Mouse (Mus musculus) cerebellum, postnatal 14 days (tissue): ENCODE data around the gene Chchd2.
"Not testable (repeated sequence)": the region's sequence is repeated elsewhere in the genome, so short reads cannot be mapped to it uniquely, and the experiment has no call there.

ENCODE experiments used
- DNase-seq, 2 experiments: peaks; one replicate each; pipeline ENCODE4 v3.0.0; 2021; ENCODE audit warnings: mixed read lengths in 2 of 2

The Chchd2 gene

GRCm38 (mm10) chr5:129886911-129887636 is at the start of gene Chchd2:
Chchd2 (minus strand) TSS chr5:129887470.
- peak; percentile 92 to 96 for DNase-seq

GRCm38 (mm10) chr5:129936941-129937340 is 49.7 kb upstream of the Chchd2 start:
- DNase-seq, result no peak

GRCm38 (mm10) chr5:129929924-129930855 is 42.9 kb upstream of the Chchd2 start:
- no peak for DNase-seq

DNA sequence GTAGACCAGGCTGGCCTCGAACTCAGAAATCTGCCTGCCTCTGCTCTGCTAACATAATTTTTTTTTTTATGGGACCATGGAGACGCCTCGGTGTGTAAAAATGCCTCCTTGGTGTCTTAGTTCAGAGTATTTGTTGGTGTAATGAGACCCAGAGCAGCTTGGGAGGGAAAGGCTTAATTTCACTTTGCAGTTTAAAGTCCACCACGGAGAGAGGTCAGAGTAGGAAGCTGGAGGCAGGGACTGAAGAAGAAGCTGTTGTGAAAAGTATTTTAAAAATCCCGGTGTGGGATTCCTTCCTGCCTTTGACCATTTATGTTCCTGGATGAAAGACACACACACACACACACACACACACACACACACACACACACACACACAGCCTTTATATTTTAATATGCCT is 38.7 kb upstream of the Chchd2 start:
- DNase-seq, result no peak

DNA sequence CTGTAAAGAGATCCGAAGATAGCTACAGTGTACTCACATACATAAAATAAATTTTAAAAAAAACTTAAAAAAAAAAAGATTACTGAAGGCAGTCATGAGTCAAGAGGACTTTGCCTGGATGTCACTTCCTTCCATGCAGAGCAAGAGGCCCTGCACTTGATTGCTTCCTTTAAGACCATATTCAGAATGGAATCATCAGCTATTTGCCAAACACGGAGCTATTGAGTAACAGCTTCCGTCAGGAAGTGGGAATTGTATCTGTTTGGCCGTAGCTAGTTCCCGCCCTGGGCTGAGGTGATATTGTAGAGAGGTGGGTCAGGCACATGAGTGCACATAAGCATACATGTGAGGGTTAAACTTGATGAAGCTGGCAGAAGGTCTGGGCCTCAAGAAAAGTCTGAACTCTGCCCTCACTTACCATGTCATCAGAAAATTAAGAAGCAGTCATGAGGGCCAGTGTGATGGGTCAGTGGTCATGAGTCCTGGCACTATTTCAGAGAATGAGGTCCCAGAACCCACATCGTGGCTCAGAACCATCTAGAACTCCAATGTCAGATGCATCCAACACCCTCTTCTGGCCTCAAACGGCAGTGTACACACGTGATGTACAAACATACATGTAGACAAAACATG is 37.7 kb upstream of the Chchd2 start:
- no peak for DNase-seq

DNA sequence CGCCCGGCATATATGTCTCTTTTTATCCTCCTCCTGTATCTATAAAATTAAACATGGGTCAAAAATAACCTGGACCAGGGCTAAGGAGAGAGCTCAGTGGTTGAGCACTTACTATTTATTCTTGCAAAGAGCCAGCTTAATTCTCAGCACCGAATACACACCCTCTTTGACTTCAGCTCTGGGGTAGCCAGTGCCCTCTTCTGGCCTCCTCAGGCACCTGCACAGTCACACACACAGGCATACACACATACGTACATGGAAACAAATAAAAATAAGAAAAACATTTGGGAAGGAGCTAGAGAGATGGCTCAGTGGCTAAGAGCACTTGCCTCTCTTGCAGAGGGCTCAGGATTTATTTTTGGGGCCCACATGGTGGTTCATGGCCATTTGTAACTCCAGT is 34.7 kb upstream of the Chchd2 start:
- DNase-seq, result no peak

GRCm38 (mm10) chr5:129919320-129919719 is 32.0 kb upstream of the Chchd2 start:
- DNase-seq, result no peak

DNA sequence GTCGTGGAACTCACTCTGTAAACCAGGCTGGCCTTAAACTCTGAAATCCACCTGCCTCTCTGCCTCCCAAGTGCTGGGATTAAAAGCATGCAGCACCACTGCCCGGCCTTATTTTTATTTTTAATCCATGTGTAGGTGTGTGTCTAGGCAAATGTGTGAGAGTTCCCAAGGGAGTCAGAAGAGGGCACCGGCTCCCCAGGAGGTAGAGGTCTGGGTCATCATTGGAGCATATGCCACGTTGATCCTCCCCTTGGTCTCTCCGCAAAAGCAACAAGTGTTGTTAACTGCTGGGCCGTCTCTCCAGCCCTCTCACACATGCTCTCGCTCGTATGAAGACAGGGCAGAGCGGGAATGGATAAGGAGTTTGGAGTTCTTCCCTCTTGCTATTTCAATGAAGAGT is 31.5 kb upstream of the Chchd2 start:
- no peak for DNase-seq

DNA sequence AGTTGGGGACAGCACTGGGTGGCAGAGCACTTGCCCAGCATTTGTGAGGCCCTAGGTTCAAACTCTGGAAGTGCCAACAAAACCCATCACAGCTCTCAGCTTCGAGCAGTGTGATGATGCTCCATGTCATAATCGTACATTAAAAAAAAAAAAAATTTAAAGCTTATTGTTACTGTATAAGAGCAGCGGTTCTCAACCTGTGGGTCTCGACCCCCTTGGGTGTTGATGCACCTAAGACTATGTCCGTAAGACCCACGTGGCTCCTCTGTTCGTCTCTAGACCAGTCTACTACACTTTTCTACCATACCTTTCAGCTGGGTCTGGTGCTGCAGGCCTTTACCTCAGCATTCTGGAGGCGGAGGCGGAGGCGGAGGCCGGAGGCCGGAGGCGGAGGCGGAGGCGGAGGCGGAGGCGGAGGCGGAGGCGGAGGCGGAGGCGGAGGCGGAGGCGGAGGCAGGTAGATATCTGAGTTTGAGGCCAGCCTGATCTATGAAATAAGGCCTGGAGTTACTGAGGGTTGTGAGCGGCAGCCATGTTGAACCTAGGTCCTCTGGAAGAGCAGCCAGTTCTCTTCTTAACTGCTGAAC is 30.9 kb upstream of the Chchd2 start:
- DNase-seq, result no peak

GRCm38 (mm10) chr5:129915491-129915890 is 28.2 kb upstream of the Chchd2 start:
- not testable (repeated sequence) for DNase-seq

GRCm38 (mm10) chr5:129914024-129914423 is 26.8 kb upstream of the Chchd2 start:
- peak; percentile 27 to 35 for DNase-seq

GRCm38 (mm10) chr5:129909591-129909990 is 22.3 kb upstream of the Chchd2 start:
- no peak for DNase-seq

DNA sequence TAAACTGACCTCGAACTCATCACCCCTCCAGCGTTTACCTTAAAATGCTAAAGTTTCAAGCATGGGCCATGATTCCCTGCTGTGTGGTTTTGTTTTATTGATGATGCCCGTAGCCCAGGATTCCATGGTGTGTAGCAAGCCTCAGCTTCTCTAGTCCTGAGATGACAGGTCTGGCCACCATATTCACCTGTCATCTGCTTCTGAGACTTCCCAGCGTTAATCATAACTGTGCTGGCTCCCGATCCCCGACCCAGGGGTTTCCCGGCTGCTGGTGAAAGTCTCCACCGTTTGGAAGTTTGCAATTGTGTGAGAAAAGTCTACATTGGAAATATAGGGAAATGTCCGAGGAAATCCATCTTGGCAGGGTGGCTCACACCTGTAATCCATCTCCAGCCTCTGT is 21.9 kb upstream of the Chchd2 start:
- DNase-seq, result no peak

DNA sequence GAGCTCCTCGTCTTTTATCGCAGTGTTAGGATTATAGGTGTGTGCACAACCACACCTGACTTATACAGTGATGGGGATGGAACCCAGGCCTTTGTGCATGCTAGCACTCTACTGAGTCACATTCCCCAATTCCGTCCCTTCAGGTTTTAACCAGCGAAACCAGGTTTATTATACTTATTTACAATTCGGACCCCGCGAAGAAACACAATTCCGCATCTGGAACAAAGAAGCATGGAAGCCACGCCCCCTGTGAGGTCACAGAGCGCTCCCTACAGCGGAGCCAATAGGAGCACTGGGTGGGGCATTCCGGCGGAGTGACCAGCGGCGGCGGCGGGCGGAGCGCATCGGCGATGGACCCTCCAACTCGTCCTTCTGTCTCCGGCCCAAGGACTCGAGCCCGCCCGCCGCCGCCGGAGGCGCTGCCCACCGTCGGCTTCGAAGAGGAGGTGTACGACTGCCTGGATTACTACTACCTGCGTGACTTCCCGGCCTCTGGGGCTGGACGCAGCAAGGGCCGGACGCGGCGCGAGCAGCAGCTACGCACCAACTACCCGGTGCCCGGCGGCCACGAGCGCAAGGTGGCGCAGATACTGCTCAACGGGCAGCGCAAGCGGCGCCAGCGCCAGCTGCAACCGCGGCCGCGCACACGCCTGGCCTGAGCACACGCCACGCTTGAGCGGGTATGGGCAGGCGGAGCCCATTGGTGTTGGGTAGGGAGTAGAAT is 21.1 kb upstream of the Chchd2 start, which contains the start of gene Nupr1l:
Nupr1l (plus strand) TSS at position 299 of the 724 bp plus-strand sequence.
- peak; percentile 93 for DNase-seq

DNA sequence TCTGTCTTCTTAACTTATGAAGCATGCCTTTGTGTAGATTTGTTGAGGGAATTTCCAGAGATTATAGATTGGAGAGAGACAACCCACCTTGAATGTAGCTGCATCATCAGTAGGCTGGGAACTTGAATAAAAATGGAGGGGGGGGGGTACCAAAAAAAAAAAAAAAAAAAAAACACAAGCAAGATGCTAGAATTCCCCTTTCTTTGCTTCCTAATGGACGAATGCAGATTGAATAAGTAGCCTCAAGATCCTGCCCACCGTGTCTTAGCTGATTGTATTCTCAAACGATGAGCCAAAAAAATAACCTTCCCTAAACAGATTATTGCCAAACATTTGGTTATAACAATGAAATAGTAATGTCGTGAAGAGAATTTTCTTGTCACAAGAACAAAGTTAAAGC is 20.5 kb upstream of the Chchd2 start:
- DNase-seq, result no peak

DNA sequence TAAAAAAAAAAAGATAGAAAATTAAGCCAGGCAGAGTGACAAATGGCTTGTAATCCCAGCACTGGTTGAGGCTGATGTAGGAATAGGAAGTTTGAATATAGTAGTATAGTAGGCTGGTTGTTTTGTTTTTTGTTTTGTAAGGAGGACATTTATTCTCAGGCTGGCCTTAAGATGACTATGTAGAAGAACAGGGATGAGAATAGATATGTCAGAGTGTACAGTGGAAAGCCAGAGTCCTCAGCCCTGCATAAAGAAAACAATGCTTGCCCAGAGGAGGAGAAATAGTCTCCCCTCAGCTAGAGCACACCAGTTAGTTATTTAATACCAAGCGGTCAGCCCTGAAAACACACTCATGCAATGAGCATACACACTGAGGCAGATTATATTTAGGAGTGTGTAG is 11.2 kb upstream of the Chchd2 start, which contains the start of gene Phkg1:
Phkg1 (minus strand) TSS at position 101 of the 400 bp plus-strand sequence.
- no peak for DNase-seq

DNA sequence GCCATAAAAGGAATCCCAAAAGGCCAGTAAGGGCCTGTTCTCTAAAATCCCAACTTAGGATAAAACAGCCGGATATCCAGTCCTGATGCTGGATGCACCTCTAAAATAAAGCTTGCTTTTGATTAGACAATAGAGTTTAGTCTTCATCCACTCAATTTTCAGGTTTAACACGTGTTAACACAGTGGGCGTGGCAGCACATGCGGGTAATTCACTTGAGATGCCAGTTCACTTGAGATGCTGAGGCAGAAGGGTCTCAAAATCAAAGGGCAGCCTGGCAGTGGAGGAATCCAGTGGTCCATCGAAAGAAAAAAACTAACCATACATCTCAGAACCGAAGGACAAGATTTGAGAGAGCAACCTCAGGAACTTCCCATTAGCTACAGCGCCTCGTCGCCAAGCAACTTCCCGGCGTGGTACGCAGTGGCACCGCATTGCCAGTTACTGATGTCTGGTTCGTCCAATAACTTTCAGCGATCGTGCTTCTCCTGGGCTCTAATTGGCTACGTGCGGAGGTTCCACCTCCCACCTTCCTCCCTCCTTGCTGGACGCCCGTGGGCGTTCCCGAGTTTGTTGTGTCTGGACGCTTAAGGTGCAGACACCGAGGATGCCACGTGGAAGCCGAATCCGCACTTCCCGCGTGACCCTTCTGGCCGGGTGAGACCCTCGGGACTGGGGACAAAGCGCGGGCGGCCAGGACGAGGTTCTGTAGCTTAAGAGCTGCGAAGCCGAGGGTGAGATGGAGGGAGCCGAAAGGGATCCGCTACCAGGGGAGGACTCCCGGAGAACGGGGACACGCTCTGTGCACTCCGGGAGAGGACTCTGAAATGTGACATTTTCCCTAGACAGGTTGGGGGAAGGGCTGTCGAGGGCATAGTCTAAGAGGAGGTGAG is 8.2 kb upstream of the Chchd2 start, which contains the start of gene Zbed5:
Zbed5 (plus strand) TSS at position 526 of the 891 bp plus-strand sequence.
- peak; percentile 88 to 89 for DNase-seq

DNA sequence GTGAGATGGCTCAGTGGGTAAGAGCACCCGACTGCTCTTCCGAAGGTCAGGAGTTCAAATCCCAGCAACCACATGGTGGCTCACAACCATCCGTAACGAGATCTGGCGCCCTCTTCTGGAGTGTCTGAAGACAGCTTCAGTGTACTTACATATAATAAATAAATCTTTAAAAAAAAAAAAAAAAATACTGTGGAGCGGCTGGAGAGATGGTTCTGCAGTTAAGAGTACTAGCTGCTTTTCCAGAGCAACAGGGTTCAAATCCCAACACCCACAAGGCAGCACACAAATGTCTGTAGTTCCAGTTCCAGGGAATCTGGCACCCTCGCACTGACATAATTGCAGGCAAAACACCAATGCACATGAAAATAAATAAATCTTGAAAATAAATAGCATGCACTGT is 3.1 kb upstream of the Chchd2 start:
- not testable (repeated sequence) for DNase-seq

GRCm38 (mm10) chr5:129886271-129886670 is 999 bp downstream of the Chchd2 start:
- no peak for DNase-seq

- DNase-seq, result no peak
Observed at GRCm38 (mm10) chr5:129879888-129880287, 7.4 kb downstream of the Chchd2 start.

DNA sequence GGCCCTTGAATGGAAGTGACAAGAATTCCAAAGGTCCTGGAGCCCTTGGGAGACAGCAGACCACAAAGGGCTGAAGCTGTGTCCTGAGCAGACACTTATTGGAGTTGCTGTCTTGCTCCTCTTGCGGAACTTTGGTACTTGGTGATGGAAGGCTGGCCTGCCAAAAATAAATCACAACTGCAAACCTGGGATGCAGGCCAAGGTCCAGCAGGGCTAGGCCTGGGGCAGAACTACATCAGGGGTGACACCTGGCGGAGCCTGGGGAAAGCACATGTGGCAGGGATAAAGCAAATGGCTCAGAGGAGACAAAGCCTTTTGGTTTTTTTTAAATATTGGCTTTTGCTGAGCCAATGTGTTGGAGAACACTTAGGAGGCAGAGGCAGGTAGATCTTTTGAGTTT is 8.3 kb downstream of the Chchd2 start:
- peak; percentile 62 to 74 for DNase-seq
